Mouse (Mus musculus) thymus, adult 2 months (tissue): ENCODE measurements around the gene Hyal5.

Source experiments
- CTCF ChIP-seq: fragments of 200-500 bp; IDR thresholded peaks from 2 replicates; pipeline ENCODE4 v1.5.1; 2012; ENCODE audit warnings: mild to moderate bottlenecking, control low read depth, low read length, moderate library complexity, borderline replicate concordance; ENCODE audit not compliant: control insufficient read depth, poor library complexity, insufficient read depth; ENCODE audit errors: extremely low read depth
- POLR2A ChIP-seq: fragments of 200-500 bp; IDR thresholded peaks from 2 replicates; pipeline ENCODE4 v1.6.1; 2012; ENCODE audit warnings: mild to moderate bottlenecking, low read length, control low read depth, moderate library complexity; ENCODE audit not compliant: control insufficient read depth, poor library complexity, insufficient read depth; ENCODE audit errors: extremely low read depth

- TF ChIP-seq CTCF, result no peak
- TF ChIP-seq POLR2A, result no peak
Observed at GRCm38 (mm10) chr6:24910016-24910727, 52.4 kb downstream of the Hyal5 start.
